Mouse (Mus musculus) lung, postnatal 4 days (tissue): ENCODE data around the gene Aqp6.

Experiments used
- DNase-seq, 2 experiments: peaks; one replicate each; pipeline ENCODE4 v3.0.0; 2021

Aqp6 gene

GRCm38 (mm10) chr15:99649067-99649761, 48.0 kb downstream of the Aqp6 start:
- DNase-seq = no peak

DNA sequence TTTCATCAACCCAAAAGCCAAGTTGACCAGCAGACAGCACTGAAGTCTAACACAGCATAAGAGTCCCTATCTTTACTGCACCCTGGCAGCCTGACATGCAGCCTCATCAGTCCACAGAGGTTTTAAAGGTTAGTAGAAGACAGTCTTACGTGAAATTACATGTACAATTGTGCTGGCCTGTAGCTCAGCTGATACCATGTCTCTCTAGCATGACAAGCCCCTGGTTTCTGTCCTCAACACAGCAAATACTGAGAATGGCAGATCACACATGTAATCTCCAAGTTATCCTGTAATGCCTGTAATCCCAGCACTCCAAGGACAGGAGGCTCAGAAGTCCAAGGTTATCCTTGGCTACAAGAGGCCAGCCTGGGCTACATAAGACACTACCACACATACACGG, 49.1 kb downstream of the Aqp6 start:
- DNase-seq = no peak

GRCm38 (mm10) chr15:99651163-99651872, 50.1 kb downstream of the Aqp6 start, which contains the start of gene Racgap1:
Racgap1 (minus strand) TSS chr15:99651656.
- peak; percentile 96 for DNase-seq

- no peak for DNase-seq
These were observed 51.0 kb downstream of the Aqp6 start for GRCm38 (mm10) chr15:99651984-99652872.

DNA sequence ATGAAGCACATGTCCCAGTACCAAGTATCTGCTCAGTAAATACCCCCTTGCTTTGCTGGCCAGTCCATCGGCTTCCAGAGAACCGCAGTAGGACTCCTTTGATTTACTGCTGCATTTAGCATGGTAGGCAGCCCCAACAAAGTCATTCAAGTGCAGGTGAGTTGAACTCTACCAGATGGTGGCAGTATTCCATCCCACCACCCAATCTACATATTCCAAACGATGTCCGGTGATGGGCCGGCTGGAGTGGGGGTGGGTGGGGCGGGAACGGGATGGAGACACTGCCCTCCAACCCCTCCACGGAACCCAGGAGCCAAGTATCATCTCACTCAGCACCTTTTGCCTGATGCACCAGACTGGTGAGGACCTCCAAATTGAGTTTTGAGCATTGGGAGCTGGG, 52.1 kb downstream of the Aqp6 start:
- DNase-seq = no peak

- no peak for DNase-seq
These were observed 52.7 kb downstream of the Aqp6 start for GRCm38 (mm10) chr15:99653876-99654275.
